Mouse (Mus musculus): ENCODE results near the gene Tmsb10.

The Tmsb10 gene

DNA sequence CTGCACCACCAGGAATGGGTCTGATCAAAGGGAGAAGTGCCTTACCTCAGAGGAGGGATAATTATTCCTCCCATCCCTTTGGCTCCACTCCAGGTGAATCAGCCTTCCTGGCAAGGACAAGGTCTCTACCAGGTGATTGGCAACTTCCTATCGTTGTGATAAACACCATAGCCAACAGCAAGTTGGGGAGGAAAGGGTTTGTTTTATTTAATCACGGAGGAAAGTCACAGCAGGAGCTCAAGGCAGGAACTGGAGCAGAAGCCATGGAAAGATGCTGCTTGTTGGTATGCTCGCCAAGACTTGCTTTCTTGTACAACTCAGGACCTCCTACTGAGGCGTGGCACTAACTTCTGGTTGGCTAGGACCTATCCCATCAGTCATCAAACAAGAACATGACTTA, 47.3 kb downstream of the Tmsb10 start:
- no peak for DNase-seq (ENCODE audit: low spot score in 2 of 2)
